Mouse (Mus musculus) lung, postnatal 0 days (tissue): ENCODE data around the gene Adrb1. TPM values are rescaled to one million over a fixed set of nuclear protein-coding genes. Genes with fewer than 3 reads are reported as not detected.

ENCODE experiments used
- ATAC-seq: fragments of 200-750 bp; cut with Nextera tagmentation; 2 replicates; pipeline ENCODE4 v1.8.0; 2017; ENCODE audit warnings: moderate library complexity
- DNase-seq: peaks from one replicate; pipeline ENCODE4 v3.0.0-alpha.2; 2016; ENCODE audit warnings: low spot score
- H3K27ac ChIP-seq: fragments of 300-500 bp; sonication (generic); 2 replicates; pipeline ENCODE4 v1.5.1; 2014; ENCODE audit warnings: antibody characterized with exemption, mild to moderate bottlenecking, low read length, mixed read lengths
- H3K27me3 ChIP-seq: fragments of 300-500 bp; sonication (generic); replicated peaks from 2 replicates; pipeline ENCODE4 v1.6.1; 2014; ENCODE audit warnings: low read length, mixed read lengths; ENCODE audit not compliant: insufficient read depth
- H3K36me3 ChIP-seq: fragments of 300-500 bp; sonication (generic); 2 replicates; pipeline ENCODE4 v1.6.1; 2014; ENCODE audit warnings: low read length, mixed read lengths; ENCODE audit not compliant: insufficient read depth
- H3K4me1 ChIP-seq: fragments of 300-500 bp; sonication (generic); 2 replicates; pipeline ENCODE4 v1.6.1; 2014; ENCODE audit warnings: antibody characterized with exemption, low read depth, low read length, mixed read lengths; ENCODE audit not compliant: insufficient read depth
- H3K4me2 ChIP-seq: fragments of 300-500 bp; sonication (generic); replicated peaks from 2 replicates; pipeline ENCODE4 v1.6.1; 2014; ENCODE audit warnings: low read depth, mild to moderate bottlenecking, low read length, moderate library complexity, mixed read lengths
- H3K4me3 ChIP-seq: fragments of 300-500 bp; sonication (generic); 2 replicates; pipeline ENCODE4 v1.5.1; 2014; ENCODE audit warnings: low read depth, low read length
- H3K9ac ChIP-seq: fragments of 300-500 bp; sonication (generic); replicated peaks from 2 replicates; pipeline ENCODE4 v1.6.1; 2014; ENCODE audit warnings: low read depth, mild to moderate bottlenecking
- H3K9me3 ChIP-seq: fragments of 300-500 bp; sonication (generic); 2 replicates; pipeline ENCODE4 v1.6.1; 2016; ENCODE audit warnings: low read length, mixed read lengths
- CTCF ChIP-seq: IDR thresholded peaks from 2 replicates; pipeline ENCODE4 v1.5.1; 2016; ENCODE audit warnings: antibody characterized with exemption, mild to moderate bottlenecking
- EP300 ChIP-seq: IDR thresholded peaks from 2 replicates; pipeline ENCODE4 v1.6.1; 2016; ENCODE audit warnings: antibody characterized with exemption, mild to moderate bottlenecking, control low read depth
- WGBS: fragments of 180-500 bp; shearing (Covaris S2); extraction: QIAGEN DNeasy Blood & Tissue Kit; methylation state at CpG from one replicate; pipeline ENCODE4 v1.1.7; 2014; 5-methylcytosine and 5-hydroxymethylcytosine counted together
- polyA plus RNA-seq: library from polyadenylated mRNA; unstranded; fragments of >200 nt; fragmentation: Nextera tagmentation; extraction: Ambion mirVana; gene quantifications from 2 replicates; pipeline ENCODE4 v1.2.1, GENCODE M21; 2015

Gene Adrb1
- polyA plus RNA-seq, 1 experiment from 2014 or later = 12.6 TPM

GRCm38 (mm10) chr19:56679992-56680391 lies 42.0 kb upstream of the Adrb1 start:
- H3K36me3 ChIP-seq = no peaks in the 10 kb centered on the region
- H3K4me1 ChIP-seq = peaks cover 4% of the 10 kb centered on the region; the same call in 1 of the 2 replicates
- ATAC-seq (no peak), DNase-seq (no peak)
- no peak overlapping the region for H3K27ac ChIP-seq
- no peak overlapping the region for H3K4me2 ChIP-seq
- H3K9ac ChIP-seq = no peak overlapping the region
- H3K4me3 ChIP-seq = no peak overlapping the region
- no peaks in the 10 kb centered on the region for H3K27me3 ChIP-seq
- WGBS = 68% methylated on average over 7 of the region's 7 CpGs
- TF ChIP-seq EP300 (no peak), CTCF (no peak)
- no peaks in the 10 kb centered on the region for H3K9me3 ChIP-seq

- no peak for TF ChIP-seq CTCF
- TF ChIP-seq EP300 = no peak
- Histone ChIP-seq H3K27ac (no peak overlapping the region), H3K27me3 (no peaks in the 10 kb centered on the region), H3K9ac (no peak overlapping the region), H3K4me3 (no peak overlapping the region), H3K4me2 (no peak overlapping the region), H3K36me3 (no peaks in the 10 kb centered on the region), H3K4me1 (peaks cover 4% of the 10 kb centered on the region; the same call in 1 of the 2 replicates), H3K9me3 (no peaks in the 10 kb centered on the region)
- WGBS = 86% methylated on average over 7 of the region's 7 CpGs
- DNase-seq = no peak
- no peak for ATAC-seq
Observed at GRCm38 (mm10) chr19:56682297-56682696, 39.7 kb upstream of the Adrb1 start.

GRCm38 (mm10) chr19:56682843-56683242 lies 39.2 kb upstream of the Adrb1 start:
- DNase-seq (no peak), ATAC-seq (no peak)
- H3K27ac ChIP-seq = no peak overlapping the region
- H3K4me3 ChIP-seq = no peak overlapping the region
- no peaks in the 10 kb centered on the region for H3K36me3 ChIP-seq
- peaks cover under 1% of the 10 kb centered on the region; the same call in 1 of the 2 replicates for H3K4me1 ChIP-seq
- TF ChIP-seq CTCF = no peak
- no peak for TF ChIP-seq EP300
- no peaks in the 10 kb centered on the region for H3K9me3 ChIP-seq
- H3K9ac ChIP-seq = no peak overlapping the region
- H3K27me3 ChIP-seq = no peaks in the 10 kb centered on the region
- 74% methylated on average over 7 of the region's 7 CpGs for WGBS
- H3K4me2 ChIP-seq = no peak overlapping the region

- no peak for TF ChIP-seq CTCF
- TF ChIP-seq EP300 = no peak
- no peak overlapping the region for H3K4me3 ChIP-seq
- no peaks in the 10 kb centered on the region for H3K9me3 ChIP-seq
Observed at GRCm38 (mm10) chr19:56685515-56685914, 36.5 kb upstream of the Adrb1 start.

GRCm38 (mm10) chr19:56686218-56686617 lies 35.8 kb upstream of the Adrb1 start:
- WGBS = 80% methylated on average over 12 of the region's 12 CpGs
- DNase-seq (no peak), ATAC-seq (no peak)
- TF ChIP-seq EP300 = no peak
- TF ChIP-seq CTCF = no peak
- Histone ChIP-seq H3K4me3 (no peak overlapping the region), H3K4me2 (no peak overlapping the region), H3K9ac (no peak overlapping the region), H3K36me3 (no peaks in the 10 kb centered on the region), H3K27ac (no peak overlapping the region), H3K27me3 (no peaks in the 10 kb centered on the region), H3K4me1 (no peaks in the 10 kb centered on the region), H3K9me3 (no peaks in the 10 kb centered on the region)

More at GRCm38 (mm10) chr19:56685515-56685914, 36.5 kb upstream of the Adrb1 start:
- Histone ChIP-seq H3K4me1 (no peaks in the 10 kb centered on the region), H3K4me2 (no peak overlapping the region), H3K27me3 (no peaks in the 10 kb centered on the region), H3K9ac (no peak overlapping the region), H3K27ac (no peak overlapping the region), H3K36me3 (no peaks in the 10 kb centered on the region)
- ATAC-seq (no peak), DNase-seq (no peak)
- WGBS = 63% methylated on average over 7 of the region's 7 CpGs

GRCm38 (mm10) chr19:56687026-56687635 lies 34.9 kb upstream of the Adrb1 start:
- 75% methylated on average over 8 of the region's 8 CpGs for WGBS
- H3K4me2 ChIP-seq = no peak overlapping the region
- H3K4me3 ChIP-seq = no peak overlapping the region
- no peaks in the 10 kb centered on the region for H3K9me3 ChIP-seq
- no peak for ATAC-seq
- H3K36me3 ChIP-seq = no peaks in the 10 kb centered on the region
- H3K27me3 ChIP-seq = no peaks in the 10 kb centered on the region
- TF ChIP-seq EP300 (no peak), CTCF (no peak)
- no peak for DNase-seq
- no peaks in the 10 kb centered on the region for H3K4me1 ChIP-seq
- no peak overlapping the region for H3K9ac ChIP-seq
- H3K27ac ChIP-seq = no peak overlapping the region
